Comparison of ENCODE assay signal across 29 mouse cellular contexts in genomic region chr5:111968121-111968520, GRCm38 (mm10).
DNase-seq lines count a peak whose midpoint lies in the region; ATAC-seq and TF ChIP-seq lines count a peak whose summit lies in the region.
"Had no signal": no experiment of that assay in that cellular context is flagged by ENCODE, and none has a peak within 500 bp of the region (broad histone marks: within the 10 kb centered on the region; RNA-seq: fewer than 3 reads in every experiment).

No protein-coding gene starts in this region.

- no peak for DNase-seq in forebrain, postnatal 0 days
- DNase-seq in hindbrain, embryonic 14.5 days (ENCODE audit: low spot score) = no peak
- DNase-seq in hindbrain, postnatal 0 days (ENCODE audit: low spot score) = no peak
- peak; percentile 1 for DNase-seq in urinary bladder, adult 2 months (ENCODE audit: low spot score)
- DNase-seq in urinary bladder, postnatal 25 days (ENCODE audit: low spot score) = no peak
- DNase-seq in lung, adult 18-20 months = no peak
- DNase-seq: adrenal gland, postnatal 14 days; cerebellum, adult 11-12 months; cerebellum, adult 9-11 months; gastrocnemius, postnatal 14 days; heart, adult 18-20 months; heart, postnatal 4 days; kidney, adult 18-20 months; lung, postnatal 4 days; retina, postnatal 1 day; right cerebral cortex, postnatal 14 days; thymus, postnatal 14 days had no signal

- ATAC-seq in forebrain, embryonic 16.5 days = 0 out of 2 replicates have a peak, but pooled peaks have one; percentile 23
- ATAC-seq in forebrain, postnatal 0 days = no peak
- no peak for ATAC-seq in hindbrain, embryonic 14.5 days (ENCODE audit: low FRiP score)
- no peak for ATAC-seq in hindbrain, postnatal 0 days
- ATAC-seq in midbrain, embryonic 16.5 days = no peak
- ATAC-seq: CD4-positive, CD25-positive, alpha-beta regulatory T cell, adult 4 months had no signal

- H3K4me2 ChIP-seq in forebrain, embryonic 16.5 days (ENCODE audit: low read length) = no peak overlapping the region
- H3K4me2 ChIP-seq in forebrain, postnatal 0 days (ENCODE audit: low read depth) = no peak overlapping the region; the same call in 1 of the 2 replicates
- no peak overlapping the region for H3K4me2 ChIP-seq in hindbrain, embryonic 14.5 days (replicated peaks)
- H3K4me2 ChIP-seq in hindbrain, postnatal 0 days (ENCODE audit: low read depth, low read length) = no peak overlapping the region
- no peak overlapping the region for H3K4me2 ChIP-seq in midbrain, embryonic 16.5 days (ENCODE audit: low read length)
- H3K4me2 ChIP-seq: embryonic facial prominence, embryonic 15.5 days; heart, embryonic 12.5 days; kidney, embryonic 15.5 days; limb, embryonic 13.5 days; liver, embryonic 11.5 days; neural tube, embryonic 15.5 days had no signal

- no peak for TF ChIP-seq CTCF in forebrain, postnatal 0 days (IDR thresholded peaks at IDR 0.05; ENCODE audit: low read depth)
- no peak for TF ChIP-seq CTCF in hindbrain, postnatal 0 days (IDR thresholded peaks at IDR 0.05; ENCODE audit: low read depth)

- no peak overlapping the region for H3K4me3 ChIP-seq in forebrain, embryonic 16.5 days (replicated peaks; ENCODE audit: low read length)
- H3K4me3 ChIP-seq in forebrain, postnatal 0 days (ENCODE audit: low read depth, low read length) = no peak overlapping the region
- no peak overlapping the region for H3K4me3 ChIP-seq in hindbrain, embryonic 14.5 days (replicated peaks; ENCODE audit: low read length)
- no peak overlapping the region for H3K4me3 ChIP-seq in hindbrain, postnatal 0 days (ENCODE audit: low read length)
- H3K4me3 ChIP-seq in midbrain, embryonic 16.5 days (ENCODE audit: low read depth, low read length) = no peak overlapping the region
- H3K4me3 ChIP-seq: embryonic facial prominence, embryonic 10.5 days; embryonic facial prominence, embryonic 15.5 days; heart, embryonic 12.5 days; kidney, embryonic 15.5 days; layer of hippocampus, adult 2 months; limb, embryonic 13.5 days; megakaryocyte, embryonic 14.5 days; neural tube, embryonic 15.5 days had no signal

- H3K27ac ChIP-seq in forebrain, embryonic 16.5 days (ENCODE audit: low read length) = 0 out of 2 replicates have a peak overlapping the region, but pooled peaks have one; percentile 11
- H3K27ac ChIP-seq in forebrain, postnatal 0 days (ENCODE audit: low read depth, low read length) = no peak overlapping the region; the same call in 1 of the 2 replicates
- H3K27ac ChIP-seq in hindbrain, embryonic 14.5 days = peak overlapping the region; percentile 54; the same call in 1 of the 2 replicates
- H3K27ac ChIP-seq in hindbrain, postnatal 0 days = no peak overlapping the region
- peak overlapping the region; percentile 60 for H3K27ac ChIP-seq in midbrain, embryonic 16.5 days (ENCODE audit: low read length)
- H3K27ac ChIP-seq: embryonic facial prominence, embryonic 10.5 days; embryonic facial prominence, embryonic 15.5 days; kidney, embryonic 15.5 days; layer of hippocampus, adult 2 months; limb, embryonic 13.5 days; neural tube, embryonic 15.5 days had no signal

- WGBS in forebrain, embryonic 16.5 days = 56% methylated on average over 11 of the region's 11 CpGs
- 46% methylated on average over 11 of the region's 11 CpGs for WGBS in forebrain, postnatal 0 days
- 47% methylated on average over 11 of the region's 11 CpGs for WGBS in hindbrain, embryonic 14.5 days
- WGBS in hindbrain, postnatal 0 days = 48% methylated on average over 11 of the region's 11 CpGs
- WGBS in midbrain, embryonic 16.5 days = 51% methylated on average over 11 of the region's 11 CpGs

- no peaks in the 10 kb centered on the region for H3K36me3 ChIP-seq in forebrain, embryonic 16.5 days (ENCODE audit: control insufficient read depth, insufficient read depth)
- no peaks in the 10 kb centered on the region for H3K36me3 ChIP-seq in forebrain, postnatal 0 days (ENCODE audit: insufficient read depth)
- no peaks in the 10 kb centered on the region for H3K36me3 ChIP-seq in hindbrain, embryonic 14.5 days (replicated peaks; ENCODE audit: control insufficient read depth, insufficient read depth)
- H3K36me3 ChIP-seq in hindbrain, postnatal 0 days (ENCODE audit: insufficient read depth, low read length) = no peaks in the 10 kb centered on the region
- H3K36me3 ChIP-seq in midbrain, embryonic 16.5 days (ENCODE audit: control insufficient read depth, insufficient read depth, low read length) = no peaks in the 10 kb centered on the region
- H3K36me3 ChIP-seq: embryonic facial prominence, embryonic 10.5 days; embryonic facial prominence, embryonic 15.5 days; heart, embryonic 12.5 days; kidney, embryonic 15.5 days; limb, embryonic 13.5 days; neural tube, embryonic 15.5 days had no signal

- 0 out of 2 replicates have a peak overlapping the region, but pooled peaks have one; percentile 16 for H3K9ac ChIP-seq in forebrain, embryonic 16.5 days (replicated peaks; ENCODE audit: low read depth, low read length)
- no peak overlapping the region; the same call in 1 of the 2 replicates for H3K9ac ChIP-seq in forebrain, postnatal 0 days
- H3K9ac ChIP-seq in hindbrain, embryonic 14.5 days = no peak overlapping the region
- H3K9ac ChIP-seq in hindbrain, postnatal 0 days (replicated peaks; ENCODE audit: low read length) = no peak overlapping the region
- H3K9ac ChIP-seq in midbrain, embryonic 16.5 days (ENCODE audit: low read depth, low read length) = no peak overlapping the region
- H3K9ac ChIP-seq: embryonic facial prominence, embryonic 15.5 days; heart, embryonic 12.5 days; kidney, embryonic 15.5 days; limb, embryonic 13.5 days; neural tube, embryonic 15.5 days had no signal

- no peaks in the 10 kb centered on the region for H3K9me3 ChIP-seq in forebrain, embryonic 16.5 days (ENCODE audit: control insufficient read depth, low read length)
- no peaks in the 10 kb centered on the region for H3K9me3 ChIP-seq in forebrain, postnatal 0 days (ENCODE audit: low read length)
- H3K9me3 ChIP-seq in hindbrain, embryonic 14.5 days (ENCODE audit: control insufficient read depth, low read length) = no peaks in the 10 kb centered on the region
- H3K9me3 ChIP-seq in hindbrain, postnatal 0 days (ENCODE audit: low read length) = no peaks in the 10 kb centered on the region
- H3K9me3 ChIP-seq in midbrain, embryonic 16.5 days (replicated peaks; ENCODE audit: control insufficient read depth, low read length, poor library complexity, severe bottlenecking) = no peaks in the 10 kb centered on the region
- H3K9me3 ChIP-seq: embryonic facial prominence, embryonic 10.5 days; embryonic facial prominence, embryonic 15.5 days; kidney, embryonic 15.5 days; neural tube, embryonic 15.5 days had no signal

- no peaks in the 10 kb centered on the region for H3K27me3 ChIP-seq in forebrain, embryonic 16.5 days (replicated peaks; ENCODE audit: control insufficient read depth, insufficient read depth, low read length)
- H3K27me3 ChIP-seq in forebrain, postnatal 0 days (ENCODE audit: insufficient read depth, low read length) = no peaks in the 10 kb centered on the region
- H3K27me3 ChIP-seq in hindbrain, embryonic 14.5 days (ENCODE audit: control insufficient read depth, insufficient read depth, low read length) = no peaks in the 10 kb centered on the region; the same call in 1 of the 2 replicates
- no peaks in the 10 kb centered on the region for H3K27me3 ChIP-seq in hindbrain, postnatal 0 days (ENCODE audit: insufficient read depth, low read length)
- no peaks in the 10 kb centered on the region; the same call in 1 of the 2 replicates for H3K27me3 ChIP-seq in midbrain, embryonic 16.5 days (ENCODE audit: control insufficient read depth, insufficient read depth, low read depth, low read length)
- H3K27me3 ChIP-seq: embryonic facial prominence, embryonic 15.5 days; kidney, embryonic 15.5 days; neural tube, embryonic 15.5 days had no signal

- H3K4me1 ChIP-seq in forebrain, embryonic 16.5 days (replicated peaks; ENCODE audit: control insufficient read depth, insufficient read depth, low read length) = peaks cover 9% of the 10 kb centered on the region
- H3K4me1 ChIP-seq in forebrain, postnatal 0 days (ENCODE audit: insufficient read depth) = 0 out of 2 replicates have a peak, but pooled peaks cover 6% of the 10 kb centered on the region
- H3K4me1 ChIP-seq in hindbrain, embryonic 14.5 days (replicated peaks; ENCODE audit: control insufficient read depth, insufficient read depth, low read length) = 0 out of 2 replicates have a peak, but pooled peaks cover 6% of the 10 kb centered on the region
- no peaks in the 10 kb centered on the region for H3K4me1 ChIP-seq in hindbrain, postnatal 0 days (ENCODE audit: insufficient read depth, low read length)
- 0 out of 2 replicates have a peak, but pooled peaks cover 6% of the 10 kb centered on the region for H3K4me1 ChIP-seq in midbrain, embryonic 16.5 days (ENCODE audit: control insufficient read depth, insufficient read depth, low read length)
- H3K4me1 ChIP-seq: embryonic facial prominence, embryonic 10.5 days; heart, embryonic 12.5 days; kidney, embryonic 15.5 days; megakaryocyte, embryonic 14.5 days had no signal

Comparison
In these comparisons a context has a peak if more than half of its experiments do, and no peak if none do; other contexts are left out.
1. H3K27ac ChIP-seq: peak in forebrain, embryonic 16.5 days (single experiment), hindbrain, embryonic 14.5 days (single experiment) and midbrain, embryonic 16.5 days (single experiment); none in forebrain, postnatal 0 days (single experiment) and hindbrain, postnatal 0 days (single experiment).